Mouse (Mus musculus) left cerebral cortex, postnatal 10 days (tissue): Measurements from ENCODE around the gene Stradb. TPM values are rescaled to one million over a fixed set of nuclear protein-coding genes. Genes with fewer than 3 reads are reported as not detected.

Source experiments
- total RNA-seq, 2 experiments: library from RNA; stranded (reverse); gene quantifications; 2 replicates each; pipeline ENCODE4 v1.2.3; 2021

Stradb gene
- total RNA-seq, 2 experiments from 2014 or later, result 78.9 to 89.0 TPM

Other genes starting within 250 kb of the Stradb start
- gene Casp8, start 178.1 kb upstream of the Stradb start, total RNA-seq, result 1 to 10 TPM; 3.7 to 4.0 TPM
- 100 to 1,000 TPM; 145 to 154 TPM for gene Trak2, start 92 bp upstream of the Stradb start, total RNA-seq
- under 1 TPM in 1 of 2 experiments, not detected in 1; 0.15 TPM for gene C2cd6, start 121.4 kb downstream of the Stradb start, total RNA-seq
- 10 to 100 TPM; 36.4 to 39.2 TPM for gene Tmem237, start 146.9 kb downstream of the Stradb start, total RNA-seq
- gene Mpp4, start 189.9 kb downstream of the Stradb start, total RNA-seq, result under 1 TPM; 0.92 to 0.95 TPM